ENCODE assay signal across 8 mouse cellular contexts in the genomic region with DNA sequence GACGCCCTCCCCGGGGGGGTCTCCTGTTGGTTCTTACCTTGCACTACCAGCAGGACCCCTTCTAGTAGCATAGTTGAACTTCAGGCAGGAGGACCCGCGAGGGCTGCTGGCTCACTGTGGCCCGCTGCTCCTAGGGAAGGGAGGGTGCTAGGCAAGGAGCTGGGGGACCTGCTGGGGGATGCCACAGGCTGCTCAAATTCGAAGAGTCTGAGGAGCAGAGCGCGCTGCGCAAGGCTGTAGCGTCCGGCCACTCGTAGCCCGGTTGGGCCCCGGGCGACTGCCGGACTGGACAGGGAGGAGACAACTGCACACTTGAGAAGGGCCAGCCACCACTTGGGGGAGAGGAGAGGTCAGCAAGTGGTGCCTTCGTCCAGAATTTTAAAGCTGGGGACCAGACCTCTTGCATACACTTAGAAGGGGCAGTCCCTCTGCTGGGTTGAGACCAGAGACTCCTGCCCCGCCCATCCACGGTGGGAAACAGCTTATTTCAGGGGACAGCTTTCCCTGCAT. TPM values are rescaled to one million over a fixed set of nuclear protein-coding genes. Genes with fewer than 3 reads are reported as not detected.
A peak's percentile ranks its signal among the peaks of the same experiment; 100 is the strongest.
DNase-seq lines count a peak whose midpoint lies in the region; ATAC-seq and TF ChIP-seq lines count a peak whose summit lies in the region.

Mamdc2 (minus strand) TSS at position 455 of the 510 bp plus-strand sequence.

- peaks cover 43% of the 10 kb centered on the region for H3K4me1 ChIP-seq in embryonic facial prominence, embryonic 10.5 days
- H3K4me1 ChIP-seq in limb, embryonic 14.5 days (ENCODE audit: control insufficient read depth, insufficient read depth, low read length): peaks cover 13% of the 10 kb centered on the region; the same call in 1 of the 2 replicates
- peaks cover 7% of the 10 kb centered on the region for H3K4me1 ChIP-seq in midbrain, embryonic 11.5 days (ENCODE audit: control insufficient read depth, insufficient read depth, low read length)
- H3K4me1 ChIP-seq in stomach, postnatal 0 days (replicated peaks; ENCODE audit: control insufficient read depth, insufficient read depth): no peaks in the 10 kb centered on the region; the same call in 1 of the 2 replicates

- H3K9me3 ChIP-seq in embryonic facial prominence, embryonic 10.5 days: no peaks in the 10 kb centered on the region
- H3K9me3 ChIP-seq in limb, embryonic 14.5 days (ENCODE audit: control insufficient read depth, low read length): no peaks in the 10 kb centered on the region
- no peaks in the 10 kb centered on the region; the same call in 1 of the 2 replicates for H3K9me3 ChIP-seq in midbrain, embryonic 11.5 days (ENCODE audit: control insufficient read depth, low read length)
- H3K9me3 ChIP-seq in stomach, postnatal 0 days (ENCODE audit: control insufficient read depth, low read length): no peaks in the 10 kb centered on the region

- peak within 1 kb of the TSS; percentile 61 for H3K9ac ChIP-seq in limb, embryonic 14.5 days (ENCODE audit: low read depth, low read length, severe bottlenecking)
- peak within 1 kb of the TSS; percentile 52 for H3K9ac ChIP-seq in midbrain, embryonic 11.5 days (ENCODE audit: low read length)
- H3K9ac ChIP-seq in stomach, postnatal 0 days (ENCODE audit: low read length): peak within 1 kb of the TSS; percentile 66

- intact Hi-C loops in heart, postnatal 14 days (cut with DNase I): loop anchor here (5.0 kb wide), 1 partner anchor 76 kb away; no protein-coding TSS in a partner anchor

- H3K4me2 ChIP-seq in limb, embryonic 14.5 days (replicated peaks; ENCODE audit: low read depth, low read length, severe bottlenecking): peak within 1 kb of the TSS; percentile 97
- H3K4me2 ChIP-seq in midbrain, embryonic 11.5 days: peak within 1 kb of the TSS; percentile 86
- H3K4me2 ChIP-seq in stomach, postnatal 0 days (replicated peaks; ENCODE audit: low read depth): peak within 1 kb of the TSS; percentile 93

- no peak for TF ChIP-seq EP300 in stomach, postnatal 0 days (optimal IDR thresholded peaks at IDR 0.05)

- peak; percentile 1 to 2 for DNase-seq in frontal cortex, postnatal 36 days (ENCODE audit: low spot score in 2 of 2)
- no peak for DNase-seq in frontal cortex, postnatal 14 days (ENCODE audit: low spot score in 2 of 2)
- DNase-seq in ZHBTc4 (ENCODE audit: low read depth, low spot score): peak; percentile 24
- peak; percentile 54 for DNase-seq in embryonic facial prominence, embryonic 10.5 days (ENCODE audit: low spot score)
- peak; percentile 27 to 54 for DNase-seq in heart, postnatal 14 days
- no peak for DNase-seq in limb, embryonic 14.5 days (ENCODE audit: low spot score)
- no peak for DNase-seq in midbrain, embryonic 11.5 days (ENCODE audit: low spot score, missing footprints)
- peak; percentile 30 for DNase-seq in stomach, postnatal 0 days (ENCODE audit: low spot score)

- peak within 1 kb of the TSS; percentile 68 for H3K27ac ChIP-seq in embryonic facial prominence, embryonic 10.5 days (replicated peaks)
- H3K27ac ChIP-seq in limb, embryonic 14.5 days (replicated peaks; ENCODE audit: low read depth, low read length): no peak within 1 kb of the TSS
- no peak within 1 kb of the TSS for H3K27ac ChIP-seq in midbrain, embryonic 11.5 days (ENCODE audit: low read depth, low read length)
- peak within 1 kb of the TSS; percentile 65 for H3K27ac ChIP-seq in stomach, postnatal 0 days (replicated peaks)

- no peak for TF ChIP-seq POLR2A in limb, embryonic 14.5 days (IDR thresholded peaks at IDR 0.05; ENCODE audit: borderline replicate concordance, extremely low read depth, insufficient read depth, insufficient read length)

- H3K4me3 ChIP-seq in embryonic facial prominence, embryonic 10.5 days: peak within 1 kb of the TSS; percentile 66
- H3K4me3 ChIP-seq in limb, embryonic 14.5 days (replicated peaks; ENCODE audit: low read length): peak within 1 kb of the TSS; percentile 43
- peak within 1 kb of the TSS; percentile 39 for H3K4me3 ChIP-seq in midbrain, embryonic 11.5 days (ENCODE audit: low read depth, low read length)
- peak within 1 kb of the TSS; percentile 52 for H3K4me3 ChIP-seq in stomach, postnatal 0 days (ENCODE audit: low read depth, low read length)

- no peaks in the 10 kb centered on the region for H3K36me3 ChIP-seq in embryonic facial prominence, embryonic 10.5 days (replicated peaks)
- H3K36me3 ChIP-seq in limb, embryonic 14.5 days (ENCODE audit: control insufficient read depth, insufficient read depth, low read length): no peaks in the 10 kb centered on the region
- H3K36me3 ChIP-seq in midbrain, embryonic 11.5 days (ENCODE audit: control insufficient read depth, insufficient read depth, low read length): no peaks in the 10 kb centered on the region
- no peaks in the 10 kb centered on the region for H3K36me3 ChIP-seq in stomach, postnatal 0 days (ENCODE audit: control insufficient read depth, insufficient read depth, low read length)

- peaks cover 19% of the 10 kb centered on the region for H3K27me3 ChIP-seq in embryonic facial prominence, embryonic 10.5 days (replicated peaks; ENCODE audit: low read depth, poor library complexity, severe bottlenecking)
- H3K27me3 ChIP-seq in limb, embryonic 14.5 days (ENCODE audit: control insufficient read depth, insufficient read depth, low read length): no peaks in the 10 kb centered on the region
- H3K27me3 ChIP-seq in midbrain, embryonic 11.5 days (ENCODE audit: control insufficient read depth, insufficient read depth, low read length): no peaks in the 10 kb centered on the region
- no peaks in the 10 kb centered on the region for H3K27me3 ChIP-seq in stomach, postnatal 0 days (ENCODE audit: control insufficient read depth, insufficient read depth, low read length)

- peak; percentile 47; the same call in 1 of the 2 replicates for ATAC-seq in limb, embryonic 14.5 days (ENCODE audit: low FRiP score, low read depth)
- peak; percentile 80 for ATAC-seq in midbrain, embryonic 11.5 days (ENCODE audit: low FRiP score)
- ATAC-seq in stomach, postnatal 0 days (ENCODE audit: low FRiP score, low TSS enrichment): peak; percentile 54

- under 1% methylated on average over 19 of the region's 19 CpGs for WGBS in embryonic facial prominence, embryonic 10.5 days
- WGBS in limb, embryonic 14.5 days: 0% methylated on average over 16 of the region's 19 CpGs
- WGBS in midbrain, embryonic 11.5 days: 2% methylated on average over 19 of the region's 19 CpGs
- under 1% methylated on average over 19 of the region's 19 CpGs for WGBS in stomach, postnatal 0 days

- TF ChIP-seq CTCF in stomach, postnatal 0 days (IDR thresholded peaks at IDR 0.05; ENCODE audit: low read depth): no peak

RNA-seq across cellular contexts. Expression of gene Mamdc2, which starts in this region (rescaled TPM):
- polyA plus RNA-seq in embryonic facial prominence, embryonic 10.5 days (2016; fragmentation: Nextera tagmentation; extraction: Ambion mirVana): 0.98 and 1.2 TPM in 2 replicates
- total RNA-seq in heart, postnatal 14 days (2021): 1 to 10 TPM; 3.3 to 3.9 TPM
- 3.0 TPM in 2 replicates for polyA plus RNA-seq in limb, embryonic 14.5 days (2012; rRNA removed)
- 2.3 and 2.6 TPM in 2 replicates for polyA plus RNA-seq in limb, embryonic 14.5 days (2014; fragmentation: Nextera tagmentation; extraction: Ambion mirVana)
- 1.5 and 1.9 TPM in 2 replicates for polyA plus RNA-seq in midbrain, embryonic 11.5 days (2014; fragmentation: Nextera tagmentation; extraction: Ambion mirVana)
- 3.9 and 5.1 TPM in 2 replicates for polyA plus RNA-seq in stomach, postnatal 0 days (2015; fragmentation: Nextera tagmentation; extraction: Ambion mirVana)

Comparison
In these comparisons a context has a peak if more than half of its experiments do, and no peak if none do; other contexts are left out.
1. DNase-seq: peak in frontal cortex, postnatal 36 days (2 of 2), ZHBTc4 (single experiment), embryonic facial prominence, embryonic 10.5 days (single experiment), heart, postnatal 14 days (2 of 2) and stomach, postnatal 0 days (single experiment); none in frontal cortex, postnatal 14 days (0 of 2), limb, embryonic 14.5 days (single experiment) and midbrain, embryonic 11.5 days (single experiment).
2. H3K27ac ChIP-seq: peak in embryonic facial prominence, embryonic 10.5 days (single experiment) and stomach, postnatal 0 days (single experiment); none in limb, embryonic 14.5 days (single experiment) and midbrain, embryonic 11.5 days (single experiment).
3. Peak in every context shown above with its lines, with median percentiles within 50 percentile points of each other: H3K4me3 ChIP-seq, ATAC-seq, H3K4me2 ChIP-seq and H3K9ac ChIP-seq.